Mouse (Mus musculus): ENCODE measurements around the gene Rictor.

Rictor gene

DNA sequence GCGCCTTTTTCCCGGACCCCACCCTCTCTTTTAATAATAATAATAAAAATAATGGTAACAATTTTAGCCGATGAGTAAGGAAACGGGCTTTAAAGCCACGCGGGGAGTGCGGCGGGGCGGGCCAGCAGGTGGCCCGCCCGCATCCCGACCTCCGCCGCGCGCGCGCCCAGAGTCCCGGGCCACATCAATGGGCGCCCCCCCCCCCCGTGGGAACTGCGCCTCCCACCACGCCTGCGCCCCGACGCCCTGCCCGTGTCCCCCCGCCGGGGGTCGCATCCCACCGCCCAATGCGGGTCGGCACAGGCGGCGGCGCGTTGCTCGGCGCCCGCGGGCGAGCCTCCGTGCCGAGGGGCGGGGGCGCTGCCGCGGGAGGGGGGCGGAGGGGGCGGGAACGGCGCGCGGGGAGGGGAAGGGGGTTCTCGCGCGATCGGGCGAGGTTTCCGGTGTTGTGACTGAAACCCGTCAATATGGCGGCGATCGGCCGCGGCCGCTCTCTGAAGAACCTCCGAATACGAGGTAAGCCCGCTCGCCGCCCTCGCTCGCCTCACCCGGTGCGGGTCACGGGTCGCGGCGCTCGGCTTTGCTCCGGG, at the start of gene Rictor:
Gene Rictor (plus strand): TSS at position 444 of the 590 bp plus-strand sequence.
- H3K36me3 ChIP-seq (ENCODE audit: control insufficient read depth, insufficient read depth, low read length, poor library complexity, severe bottlenecking): no peaks in the 10 kb centered on the region
- no peaks in the 10 kb centered on the region for H3K27me3 ChIP-seq (ENCODE audit: control insufficient read depth, insufficient read depth, low read length, poor library complexity, severe bottlenecking)
- DNase-seq (ENCODE audit: low read depth, low spot score): peak; percentile 89

DNA sequence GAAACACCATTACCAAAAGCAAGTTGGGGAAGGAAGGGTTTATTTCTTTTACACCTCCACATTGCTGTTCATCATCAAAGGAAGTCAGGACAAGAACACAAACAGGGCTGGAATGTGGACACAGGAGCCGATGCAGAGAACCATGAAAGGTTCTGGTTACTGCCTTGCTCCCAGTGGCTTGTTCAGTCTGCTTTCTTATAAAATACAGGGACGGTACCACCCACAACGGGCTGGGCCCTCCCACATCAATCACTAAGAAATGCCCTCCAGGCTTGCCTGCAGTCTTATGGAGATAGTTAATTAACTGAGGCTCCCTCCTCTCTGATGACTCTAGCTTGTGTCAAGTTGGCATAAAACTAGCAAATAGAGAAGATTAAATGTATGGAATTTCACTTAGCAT, 46.2 kb upstream of the Rictor start:
- H3K27me3 ChIP-seq (ENCODE audit: control insufficient read depth, insufficient read depth, low read length, poor library complexity, severe bottlenecking): no peaks in the 10 kb centered on the region
- DNase-seq (ENCODE audit: low read depth, low spot score): no peak
- H3K36me3 ChIP-seq (ENCODE audit: control insufficient read depth, insufficient read depth, low read length, poor library complexity, severe bottlenecking): no peaks in the 10 kb centered on the region

GRCm38 (mm10) chr15:6663991-6664390, 44.2 kb upstream of the Rictor start:
- no peaks in the 10 kb centered on the region for H3K36me3 ChIP-seq (ENCODE audit: control insufficient read depth, insufficient read depth, low read length, poor library complexity, severe bottlenecking)
- H3K27me3 ChIP-seq (ENCODE audit: control insufficient read depth, insufficient read depth, low read length, poor library complexity, severe bottlenecking): no peaks in the 10 kb centered on the region

GRCm38 (mm10) chr15:6666072-6666471, 42.1 kb upstream of the Rictor start:
- no peaks in the 10 kb centered on the region for H3K27me3 ChIP-seq (ENCODE audit: control insufficient read depth, insufficient read depth, low read length, poor library complexity, severe bottlenecking)
- no peak for DNase-seq (ENCODE audit: low read depth, low spot score)
- no peaks in the 10 kb centered on the region for H3K36me3 ChIP-seq (ENCODE audit: control insufficient read depth, insufficient read depth, low read length, poor library complexity, severe bottlenecking)

More at GRCm38 (mm10) chr15:6663991-6664390, 44.2 kb upstream of the Rictor start:
- no peak for DNase-seq (ENCODE audit: low read depth, low spot score)

DNA sequence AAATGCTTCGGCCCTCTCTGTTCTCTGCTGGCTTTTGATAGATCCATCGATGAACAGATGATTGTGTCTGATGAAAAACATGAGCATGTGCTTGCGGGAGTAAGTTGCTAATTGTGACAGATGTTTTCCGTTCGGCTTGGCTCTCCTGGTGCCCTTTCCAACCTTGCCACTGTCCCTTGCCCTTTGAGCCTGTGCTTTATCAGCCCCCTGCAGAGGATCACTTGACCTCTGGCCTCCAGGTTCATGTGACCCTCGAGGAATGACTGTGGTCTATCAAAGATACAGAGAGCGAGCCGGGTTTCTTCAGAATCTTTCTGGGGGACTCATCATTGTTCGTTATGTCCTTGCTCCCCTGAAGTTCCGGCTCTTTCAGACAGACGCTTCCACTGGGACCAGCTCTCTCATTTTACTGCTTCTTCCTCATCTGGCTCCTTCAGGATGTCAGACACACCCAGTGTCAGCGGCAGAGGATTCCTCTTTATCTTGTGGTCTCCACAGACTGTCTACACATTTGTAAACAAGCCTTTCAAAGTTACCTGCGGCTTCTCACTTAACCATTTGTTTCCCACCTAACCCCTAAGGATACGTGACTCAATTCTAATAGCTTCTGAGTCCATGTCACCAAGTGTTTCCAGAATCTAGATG, 39.3 kb upstream of the Rictor start:
- no peaks in the 10 kb centered on the region for H3K36me3 ChIP-seq (ENCODE audit: control insufficient read depth, insufficient read depth, low read length, poor library complexity, severe bottlenecking)
- no peaks in the 10 kb centered on the region for H3K27me3 ChIP-seq (ENCODE audit: control insufficient read depth, insufficient read depth, low read length, poor library complexity, severe bottlenecking)
- no peak for DNase-seq (ENCODE audit: low read depth, low spot score)

DNA sequence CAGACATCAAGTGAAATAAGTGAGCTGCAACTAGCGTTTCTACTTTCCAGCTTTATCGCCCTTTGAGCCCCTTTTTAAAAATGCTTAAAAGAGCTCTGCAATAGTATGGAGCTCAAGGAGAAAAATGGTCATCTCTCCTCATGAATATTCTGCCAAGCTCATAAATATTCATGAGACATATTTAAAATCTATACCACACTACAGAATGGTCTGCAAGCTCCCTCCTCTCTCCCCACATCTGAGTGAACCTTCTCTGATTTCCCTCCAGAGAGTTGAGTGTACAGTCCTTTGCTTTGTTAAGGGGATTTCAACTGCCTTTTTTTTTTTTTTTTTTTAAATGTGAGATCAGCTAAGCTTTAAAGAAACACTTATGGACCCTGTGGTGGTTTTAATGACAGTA, 29.7 kb upstream of the Rictor start:
- no peaks in the 10 kb centered on the region for H3K36me3 ChIP-seq (ENCODE audit: control insufficient read depth, insufficient read depth, low read length, poor library complexity, severe bottlenecking)
- no peaks in the 10 kb centered on the region for H3K27me3 ChIP-seq (ENCODE audit: control insufficient read depth, insufficient read depth, low read length, poor library complexity, severe bottlenecking)
- DNase-seq (ENCODE audit: low read depth, low spot score): no peak

GRCm38 (mm10) chr15:6702164-6702563, 6.0 kb upstream of the Rictor start:
- DNase-seq (ENCODE audit: low read depth, low spot score): peak; percentile 38
- no peaks in the 10 kb centered on the region for H3K27me3 ChIP-seq (ENCODE audit: control insufficient read depth, insufficient read depth, low read length, poor library complexity, severe bottlenecking)

DNA sequence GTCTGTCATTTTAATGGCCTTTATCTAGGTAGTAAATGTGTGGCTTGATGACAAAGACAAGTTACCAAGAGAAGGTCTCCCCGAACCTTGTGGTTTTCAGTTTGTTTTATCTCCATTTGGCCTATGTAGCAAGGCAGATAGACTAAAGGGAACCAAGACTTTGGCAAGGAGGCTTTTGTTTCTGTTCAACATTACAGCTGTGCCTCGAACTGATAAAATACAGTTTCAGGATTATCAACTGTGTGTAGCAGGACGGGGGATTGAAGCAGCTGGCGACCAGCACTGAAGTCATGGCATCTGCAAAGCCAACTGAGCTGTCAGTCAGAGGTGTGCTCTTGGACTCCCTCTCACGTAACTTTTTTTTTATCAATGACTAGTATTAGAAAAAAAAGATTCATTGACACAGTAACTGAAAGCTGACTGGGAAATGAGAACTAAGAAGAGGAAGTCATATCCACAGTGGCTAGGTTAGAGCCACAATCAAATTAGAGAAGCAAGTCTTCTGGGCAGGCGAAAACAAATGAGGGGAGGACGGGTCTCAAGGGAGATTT, 2.8 kb upstream of the Rictor start:
- Histone ChIP-seq H3K36me3 (ENCODE audit: control insufficient read depth, insufficient read depth, low read length, poor library complexity, severe bottlenecking) (no peaks in the 10 kb centered on the region), H3K27me3 (ENCODE audit: control insufficient read depth, insufficient read depth, low read length, poor library complexity, severe bottlenecking) (no peaks in the 10 kb centered on the region)
- peak; percentile 84 for DNase-seq (ENCODE audit: low read depth, low spot score)

More at GRCm38 (mm10) chr15:6702164-6702563, 6.0 kb upstream of the Rictor start:
- no peaks in the 10 kb centered on the region for H3K36me3 ChIP-seq (ENCODE audit: control insufficient read depth, insufficient read depth, low read length, poor library complexity, severe bottlenecking)

DNA sequence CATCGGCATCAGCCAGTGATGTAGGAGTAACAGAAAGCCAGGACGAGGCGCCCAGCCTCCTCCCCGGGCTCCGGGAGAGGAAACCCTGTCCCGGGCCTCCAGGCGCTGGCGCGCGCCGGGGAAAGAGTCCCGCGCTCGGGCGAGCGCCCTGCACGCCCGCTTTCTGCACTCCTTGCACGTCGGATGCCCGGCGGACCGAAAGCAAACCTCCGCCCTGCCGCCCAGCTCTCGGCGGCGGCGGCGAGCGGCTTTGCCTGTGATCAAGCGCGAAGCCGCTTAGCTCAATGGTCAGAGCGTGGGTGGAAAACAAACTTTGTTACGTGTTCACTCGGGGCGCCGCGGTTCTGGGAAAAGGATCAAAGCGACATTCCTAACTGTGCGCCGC, 636 bp upstream of the Rictor start:
- DNase-seq (ENCODE audit: low read depth, low spot score): peak; percentile 68
- H3K27me3 ChIP-seq (ENCODE audit: control insufficient read depth, insufficient read depth, low read length, poor library complexity, severe bottlenecking): no peaks in the 10 kb centered on the region
- no peaks in the 10 kb centered on the region for H3K36me3 ChIP-seq (ENCODE audit: control insufficient read depth, insufficient read depth, low read length, poor library complexity, severe bottlenecking)

DNA sequence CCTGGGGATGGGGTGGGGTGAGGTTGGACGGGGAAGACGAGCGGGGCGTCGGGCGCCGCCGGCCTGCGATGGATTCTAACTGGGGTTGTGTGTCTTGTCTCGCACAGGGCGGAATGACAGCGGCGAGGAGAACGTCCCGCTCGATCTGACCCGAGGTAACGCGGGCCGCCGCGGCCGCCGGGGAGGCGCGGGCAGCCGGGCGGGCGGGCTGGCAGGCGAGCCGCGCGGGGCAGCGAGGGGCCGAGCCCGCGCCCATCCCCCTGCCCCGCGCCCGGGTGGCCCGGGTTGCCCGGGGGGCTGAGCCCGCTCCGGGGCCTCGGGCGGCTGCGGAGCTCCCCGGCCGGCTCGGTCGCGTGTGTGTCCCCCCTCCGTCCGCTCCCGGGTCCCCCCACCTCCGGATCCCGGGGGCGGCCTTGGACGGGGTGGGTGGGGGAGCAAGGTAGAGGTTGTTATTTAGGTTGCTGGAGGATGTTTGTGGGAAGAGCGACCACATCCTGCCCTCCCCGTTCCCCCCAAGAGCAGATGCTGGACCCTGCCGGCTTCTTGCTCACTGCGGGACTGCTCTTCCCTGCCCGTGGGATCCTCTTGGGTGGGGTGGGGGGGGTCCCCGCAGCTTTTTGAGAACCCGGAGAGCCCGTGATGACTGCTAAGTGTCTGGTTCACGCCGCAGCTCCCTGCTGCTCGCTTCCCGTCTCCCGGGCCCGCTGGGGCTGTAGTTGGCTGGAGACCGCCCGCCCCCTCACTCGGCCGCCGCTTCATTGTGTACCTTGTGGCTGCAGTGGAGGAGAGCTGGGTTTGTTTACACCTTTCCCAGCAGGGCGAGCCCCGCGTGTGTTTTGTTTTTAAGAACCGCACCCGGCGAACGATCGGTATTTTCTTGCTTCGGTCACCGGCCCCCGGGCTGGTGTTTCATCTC, 605 bp downstream of the Rictor start:
- Histone ChIP-seq H3K27me3 (ENCODE audit: control insufficient read depth, insufficient read depth, low read length, poor library complexity, severe bottlenecking) (no peaks in the 10 kb centered on the region), H3K36me3 (ENCODE audit: control insufficient read depth, insufficient read depth, low read length, poor library complexity, severe bottlenecking) (no peaks in the 10 kb centered on the region)
- DNase-seq (ENCODE audit: low read depth, low spot score): peak; percentile 42

DNA sequence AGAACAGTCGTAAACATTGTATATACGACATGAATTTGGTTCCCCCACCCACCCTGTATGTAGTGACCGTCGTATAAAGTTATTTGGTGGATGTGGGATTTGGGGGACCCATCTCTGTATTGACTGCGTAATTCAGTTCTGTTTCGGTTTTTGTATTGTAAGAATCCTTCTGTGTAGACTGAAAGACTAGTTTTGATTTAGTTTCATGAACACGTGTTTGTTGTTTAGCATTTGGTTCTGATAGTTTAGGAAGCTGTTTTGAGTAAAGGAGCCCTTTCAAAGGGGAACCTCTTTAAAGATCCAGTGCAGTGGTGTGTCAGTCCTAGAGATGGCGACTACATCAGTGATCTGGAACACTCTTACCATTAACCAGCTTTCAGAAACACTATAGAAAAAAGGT, 1.4 kb downstream of the Rictor start:
- no peaks in the 10 kb centered on the region for H3K36me3 ChIP-seq (ENCODE audit: control insufficient read depth, insufficient read depth, low read length, poor library complexity, severe bottlenecking)
- peak; percentile 22 for DNase-seq (ENCODE audit: low read depth, low spot score)
- no peaks in the 10 kb centered on the region for H3K27me3 ChIP-seq (ENCODE audit: control insufficient read depth, insufficient read depth, low read length, poor library complexity, severe bottlenecking)

- Histone ChIP-seq H3K36me3 (ENCODE audit: control insufficient read depth, insufficient read depth, low read length, poor library complexity, severe bottlenecking) (no peaks in the 10 kb centered on the region), H3K27me3 (ENCODE audit: control insufficient read depth, insufficient read depth, low read length, poor library complexity, severe bottlenecking) (no peaks in the 10 kb centered on the region)
- no peak for DNase-seq (ENCODE audit: low read depth, low spot score)
Observed at GRCm38 (mm10) chr15:6710341-6710740, 2.2 kb downstream of the Rictor start.

GRCm38 (mm10) chr15:6711226-6711625, 3.0 kb downstream of the Rictor start:
- Histone ChIP-seq H3K27me3 (ENCODE audit: control insufficient read depth, insufficient read depth, low read length, poor library complexity, severe bottlenecking) (no peaks in the 10 kb centered on the region), H3K36me3 (ENCODE audit: control insufficient read depth, insufficient read depth, low read length, poor library complexity, severe bottlenecking) (no peaks in the 10 kb centered on the region)
- DNase-seq (ENCODE audit: low read depth, low spot score): no peak

DNA sequence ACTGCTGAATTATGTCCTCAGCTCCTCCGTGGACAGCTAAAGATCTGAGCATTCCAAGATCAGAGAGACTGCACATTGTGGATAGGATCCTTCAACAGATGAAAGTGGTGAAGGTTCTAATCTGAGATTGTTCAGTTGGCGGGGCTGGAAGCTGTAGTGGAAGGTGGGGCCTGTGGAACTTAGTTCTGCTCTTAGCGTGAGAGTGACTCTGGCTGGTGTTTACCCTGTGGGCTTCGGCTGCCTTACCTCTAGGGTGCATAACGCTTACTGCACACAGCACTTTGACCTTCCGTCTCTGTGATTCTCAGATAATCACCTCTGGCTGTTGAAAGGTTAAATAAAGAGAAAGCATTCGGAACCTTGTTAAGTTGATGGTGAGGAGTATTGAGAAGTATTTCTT, 6.6 kb downstream of the Rictor start:
- Histone ChIP-seq H3K36me3 (ENCODE audit: control insufficient read depth, insufficient read depth, low read length, poor library complexity, severe bottlenecking) (no peaks in the 10 kb centered on the region), H3K27me3 (ENCODE audit: control insufficient read depth, insufficient read depth, low read length, poor library complexity, severe bottlenecking) (no peaks in the 10 kb centered on the region)
- DNase-seq (ENCODE audit: low read depth, low spot score): no peak

- H3K27me3 ChIP-seq (ENCODE audit: control insufficient read depth, insufficient read depth, low read length, poor library complexity, severe bottlenecking): no peaks in the 10 kb centered on the region
- no peaks in the 10 kb centered on the region for H3K36me3 ChIP-seq (ENCODE audit: control insufficient read depth, insufficient read depth, low read length, poor library complexity, severe bottlenecking)
- no peak for DNase-seq (ENCODE audit: low read depth, low spot score)
Observed at GRCm38 (mm10) chr15:6715237-6715636, 7.1 kb downstream of the Rictor start.

All from splenic B cell, adult 2 months (primary cell).